Mouse (Mus musculus): ENCODE results near the gene Cyp2u1. TPM values are rescaled to one million over a fixed set of nuclear protein-coding genes. Genes with fewer than 3 reads are reported as not detected.

The Cyp2u1 gene
- polyA plus RNA-seq, 1 experiment = 2.6 TPM

DNA sequence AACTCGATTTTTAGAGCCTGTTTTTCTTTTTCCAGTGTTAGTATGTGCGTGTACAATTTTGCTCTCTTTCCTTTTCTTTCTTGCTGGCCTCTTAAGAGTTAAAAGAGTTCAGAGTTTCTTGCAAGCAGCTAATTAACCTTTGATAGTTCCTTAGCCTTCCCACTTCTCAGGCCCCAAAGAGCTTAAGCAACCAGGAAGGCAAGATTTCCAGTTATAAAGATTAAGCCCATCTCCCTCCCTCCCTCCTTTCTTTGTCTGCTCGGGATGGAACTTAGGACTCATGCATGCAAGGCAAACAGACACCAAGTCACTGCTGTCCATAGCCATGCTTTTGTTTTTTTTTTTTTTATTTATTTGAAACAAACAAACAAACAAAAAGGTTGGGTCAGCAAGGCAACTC is 10.1 kb downstream of the Cyp2u1 start:
- Histone ChIP-seq H3K79me2 (ENCODE audit: control insufficient read depth, insufficient read depth) (no peaks in the 10 kb centered on the region), H3K36me3 (ENCODE audit: control insufficient read depth, insufficient read depth) (no peaks in the 10 kb centered on the region), H3K4me3 (ENCODE audit: insufficient read depth, poor library complexity, severe bottlenecking) (no peak overlapping the region), H3K27me3 (ENCODE audit: control insufficient read depth, insufficient read depth, insufficient read length) (no peaks in the 10 kb centered on the region), H3K79me3 (ENCODE audit: low read depth) (no peaks in the 10 kb centered on the region), H3ac (ENCODE audit: control insufficient read depth, insufficient read length, low read depth) (no peak overlapping the region)
- TF ChIP-seq MYOG (IDR thresholded peaks at IDR 0.05; ENCODE audit: control insufficient read depth, extremely low read depth, insufficient read length) (no peak), MYOD1 (IDR thresholded peaks at IDR 0.05; ENCODE audit: control insufficient read depth, insufficient read length, low read depth) (no peak), USF1 (IDR thresholded peaks at IDR 0.05; ENCODE audit: low read depth) (no peak), MAX (IDR thresholded peaks at IDR 0.05) (no peak), FOSL1 (IDR thresholded peaks at IDR 0.05; ENCODE audit: insufficient read depth, low read length, poor library complexity, severe bottlenecking) (no peak), CTCF (IDR thresholded peaks at IDR 0.05; ENCODE audit: control insufficient read depth, insufficient read depth, insufficient read length) (no peak), CEBPB (IDR thresholded peaks at IDR 0.05; ENCODE audit: low read depth) (no peak)

GRCm38 (mm10) chr3:131292349-131292748 is 10.7 kb downstream of the Cyp2u1 start:
- no peaks in the 10 kb centered on the region for H3K36me3 ChIP-seq (ENCODE audit: control insufficient read depth, insufficient read depth)
- H3ac ChIP-seq (ENCODE audit: control insufficient read depth, insufficient read length, low read depth) = no peak overlapping the region
- no peaks in the 10 kb centered on the region for H3K27me3 ChIP-seq (ENCODE audit: control insufficient read depth, insufficient read depth, insufficient read length)
- no peak overlapping the region for H3K4me3 ChIP-seq (ENCODE audit: insufficient read depth, poor library complexity, severe bottlenecking)
- no peaks in the 10 kb centered on the region for H3K79me2 ChIP-seq (ENCODE audit: control insufficient read depth, insufficient read depth)
- TF ChIP-seq CEBPB (IDR thresholded peaks at IDR 0.05; ENCODE audit: low read depth) (no peak), MYOG (IDR thresholded peaks at IDR 0.05; ENCODE audit: control insufficient read depth, extremely low read depth, insufficient read length) (no peak), MAX (IDR thresholded peaks at IDR 0.05) (no peak), MYOD1 (IDR thresholded peaks at IDR 0.05; ENCODE audit: control insufficient read depth, insufficient read length, low read depth) (no peak), FOSL1 (IDR thresholded peaks at IDR 0.05; ENCODE audit: insufficient read depth, low read length, poor library complexity, severe bottlenecking) (no peak)
- no peaks in the 10 kb centered on the region for H3K79me3 ChIP-seq (ENCODE audit: low read depth)

DNA sequence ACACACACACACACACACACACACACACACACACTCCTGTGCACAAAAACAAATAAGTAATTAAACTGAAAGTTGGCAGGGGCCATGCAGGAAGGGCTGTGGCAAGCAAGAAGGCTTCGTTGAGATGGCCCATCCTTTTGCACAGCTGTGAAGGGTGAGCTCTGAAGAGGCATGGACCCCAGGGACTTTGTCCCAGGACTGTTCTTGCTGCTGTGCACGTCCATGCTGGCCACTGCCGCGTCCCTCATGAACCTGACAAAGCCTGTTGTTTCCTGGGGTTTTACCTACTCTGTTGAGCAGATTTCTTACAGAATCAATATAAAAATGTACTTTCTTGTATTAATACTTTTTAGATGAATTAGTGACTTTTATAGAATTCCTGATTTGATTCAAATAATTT is 11.1 kb downstream of the Cyp2u1 start:
- no peaks in the 10 kb centered on the region for H3K36me3 ChIP-seq (ENCODE audit: control insufficient read depth, insufficient read depth)
- no peak overlapping the region for H3ac ChIP-seq (ENCODE audit: control insufficient read depth, insufficient read length, low read depth)
- no peaks in the 10 kb centered on the region for H3K79me2 ChIP-seq (ENCODE audit: control insufficient read depth, insufficient read depth)
- H3K4me3 ChIP-seq (ENCODE audit: insufficient read depth, poor library complexity, severe bottlenecking) = no peak overlapping the region
- no peaks in the 10 kb centered on the region for H3K79me3 ChIP-seq (ENCODE audit: low read depth)
- no peak for TF ChIP-seq MAX (IDR thresholded peaks at IDR 0.05)
- TF ChIP-seq CEBPB (IDR thresholded peaks at IDR 0.05; ENCODE audit: low read depth) = no peak
- no peak for TF ChIP-seq MYOD1 (IDR thresholded peaks at IDR 0.05; ENCODE audit: control insufficient read depth, insufficient read length, low read depth)
- TF ChIP-seq FOSL1 (IDR thresholded peaks at IDR 0.05; ENCODE audit: insufficient read depth, low read length, poor library complexity, severe bottlenecking) = no peak
- TF ChIP-seq USF1 (IDR thresholded peaks at IDR 0.05; ENCODE audit: low read depth) = no peak
- no peak for TF ChIP-seq MYOG (IDR thresholded peaks at IDR 0.05; ENCODE audit: control insufficient read depth, extremely low read depth, insufficient read length)
- no peak for TF ChIP-seq CTCF (IDR thresholded peaks at IDR 0.05; ENCODE audit: control insufficient read depth, insufficient read depth, insufficient read length)
- no peaks in the 10 kb centered on the region for H3K27me3 ChIP-seq (ENCODE audit: control insufficient read depth, insufficient read depth, insufficient read length)

DNA sequence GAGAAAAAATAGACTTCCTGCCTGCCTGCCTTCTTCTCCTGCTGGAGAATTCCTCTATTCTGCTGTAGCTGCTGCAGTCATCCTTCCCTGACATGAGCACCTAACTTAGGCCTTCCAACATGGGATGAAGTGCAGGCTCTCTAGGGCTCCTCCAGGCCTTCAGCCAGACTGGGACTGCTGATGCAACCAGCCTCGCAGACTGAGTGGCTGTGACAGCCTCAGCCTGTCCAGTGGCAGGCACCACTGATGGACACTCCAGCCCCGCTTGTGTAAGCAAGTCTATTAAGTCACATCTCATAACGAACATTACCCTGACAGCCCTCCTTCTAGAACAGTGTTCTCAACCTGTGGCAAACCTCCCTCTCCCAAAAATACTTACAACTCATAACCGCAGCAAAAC is 28.9 kb downstream of the Cyp2u1 start:
- Histone ChIP-seq H3ac (ENCODE audit: control insufficient read depth, insufficient read length, low read depth) (no peak overlapping the region), H3K4me3 (ENCODE audit: insufficient read depth, poor library complexity, severe bottlenecking) (no peak overlapping the region), H3K27me3 (ENCODE audit: control insufficient read depth, insufficient read depth, insufficient read length) (no peaks in the 10 kb centered on the region), H3K79me2 (ENCODE audit: control insufficient read depth, insufficient read depth) (peaks cover 21% of the 10 kb centered on the region), H3K79me3 (ENCODE audit: low read depth) (peaks cover 4% of the 10 kb centered on the region), H3K36me3 (ENCODE audit: control insufficient read depth, insufficient read depth) (peaks cover 3% of the 10 kb centered on the region)
- no peak for TF ChIP-seq MYOD1 (IDR thresholded peaks at IDR 0.05; ENCODE audit: control insufficient read depth, insufficient read length, low read depth)
- no peak for TF ChIP-seq MAX (IDR thresholded peaks at IDR 0.05)
- no peak for TF ChIP-seq USF1 (IDR thresholded peaks at IDR 0.05; ENCODE audit: low read depth)
- TF ChIP-seq CEBPB (IDR thresholded peaks at IDR 0.05; ENCODE audit: low read depth) = no peak
- no peak for TF ChIP-seq FOSL1 (IDR thresholded peaks at IDR 0.05; ENCODE audit: insufficient read depth, low read length, poor library complexity, severe bottlenecking)
- no peak for TF ChIP-seq CTCF (IDR thresholded peaks at IDR 0.05; ENCODE audit: control insufficient read depth, insufficient read depth, insufficient read length)
- TF ChIP-seq MYOG (IDR thresholded peaks at IDR 0.05; ENCODE audit: control insufficient read depth, extremely low read depth, insufficient read length) = no peak

- H3K4me3 ChIP-seq (ENCODE audit: insufficient read depth, poor library complexity, severe bottlenecking) = peak overlapping the region; percentile 50
- H3K79me2 ChIP-seq (ENCODE audit: control insufficient read depth, insufficient read depth) = peaks cover 26% of the 10 kb centered on the region
- peaks cover 8% of the 10 kb centered on the region for H3K36me3 ChIP-seq (ENCODE audit: control insufficient read depth, insufficient read depth)
- peaks cover 5% of the 10 kb centered on the region for H3K79me3 ChIP-seq (ENCODE audit: low read depth)
- TF ChIP-seq MAX (IDR thresholded peaks at IDR 0.05) (no peak), MYOD1 (IDR thresholded peaks at IDR 0.05; ENCODE audit: control insufficient read depth, insufficient read length, low read depth) (no peak), MYOG (IDR thresholded peaks at IDR 0.05; ENCODE audit: control insufficient read depth, extremely low read depth, insufficient read length) (no peak), CEBPB (IDR thresholded peaks at IDR 0.05; ENCODE audit: low read depth) (no peak), USF1 (IDR thresholded peaks at IDR 0.05; ENCODE audit: low read depth) (no peak), CTCF (IDR thresholded peaks at IDR 0.05; ENCODE audit: control insufficient read depth, insufficient read depth, insufficient read length) (no peak), FOSL1 (IDR thresholded peaks at IDR 0.05; ENCODE audit: insufficient read depth, low read length, poor library complexity, severe bottlenecking) (no peak)
- H3ac ChIP-seq (ENCODE audit: control insufficient read depth, insufficient read length, low read depth) = no peak overlapping the region
- no peaks in the 10 kb centered on the region for H3K27me3 ChIP-seq (ENCODE audit: control insufficient read depth, insufficient read depth, insufficient read length)
These were observed 30.5 kb downstream of the Cyp2u1 start for GRCm38 (mm10) chr3:131272374-131273100.
